Mouse (Mus musculus) cerebellum, adult 11 months (tissue): ENCODE measurements around the gene Klhl5.
A peak's percentile ranks its signal among the peaks of the same experiment; 100 is the strongest.
"Not testable (repeated sequence)": the region's sequence is repeated elsewhere in the genome, so short reads cannot be mapped to it uniquely, and the experiment has no call there.

Experiments used
- DNase-seq: peaks from one replicate; pipeline ENCODE4 v3.0.0; 2022

The Klhl5 gene

DNA sequence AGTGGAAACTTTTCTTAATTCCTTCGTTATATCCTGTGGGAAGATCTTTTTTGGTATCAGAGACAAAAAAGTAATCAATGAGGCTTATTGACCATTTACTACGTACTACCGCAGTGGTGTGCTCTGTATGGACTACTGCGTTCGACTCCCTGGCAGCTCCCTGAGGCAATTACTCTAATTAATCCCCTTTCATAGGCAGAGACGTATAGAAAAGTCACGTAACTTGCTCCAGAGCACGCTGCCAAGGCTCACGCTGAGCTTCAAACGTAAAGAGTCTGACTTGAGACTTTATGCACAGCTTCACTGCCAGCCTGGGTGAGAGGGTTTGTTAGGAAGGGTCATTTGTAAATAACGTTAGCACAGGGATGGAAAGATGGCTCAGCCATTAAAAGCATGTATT, 7.3 kb upstream of the Klhl5 start:
- no peak for DNase-seq

DNA sequence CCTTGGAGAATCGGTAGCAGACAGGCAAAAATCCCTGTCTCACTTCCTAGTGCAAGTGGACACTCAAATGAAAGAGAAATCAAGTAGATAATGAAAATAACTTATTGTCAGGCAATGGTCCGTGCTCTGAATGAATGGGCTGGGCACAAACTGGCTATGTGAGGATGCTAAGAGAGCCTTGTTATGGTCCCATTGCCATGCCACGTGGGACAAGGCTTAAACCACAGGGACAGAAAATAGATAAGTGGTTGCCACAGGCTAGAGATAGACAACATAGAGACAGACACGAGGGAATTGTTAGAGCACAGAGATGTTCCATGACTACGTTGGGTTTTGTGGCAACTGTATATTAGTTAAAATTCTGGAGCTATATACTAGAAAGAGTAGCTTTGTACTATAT, 6.1 kb upstream of the Klhl5 start:
- DNase-seq, result no peak

DNA sequence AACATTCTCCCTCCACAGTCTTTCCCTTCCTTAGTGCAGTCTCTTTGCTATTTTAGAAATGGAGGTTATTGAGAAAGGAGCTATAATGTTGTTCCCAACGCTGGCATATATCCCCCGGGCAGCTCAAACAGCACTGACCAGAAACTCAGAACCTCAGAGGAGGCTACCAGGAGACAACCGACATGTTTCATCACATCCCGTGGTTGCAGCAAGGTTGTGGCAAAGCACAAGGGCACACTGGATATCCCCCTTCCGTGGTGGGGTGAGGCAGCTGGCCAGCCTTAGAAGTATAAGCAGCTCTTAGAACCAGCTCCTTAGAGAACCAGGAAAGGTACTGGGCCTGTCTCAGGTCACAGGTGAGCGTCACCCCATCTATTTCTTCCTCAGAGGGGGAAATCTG, 5.7 kb upstream of the Klhl5 start:
- DNase-seq, result no peak

DNA sequence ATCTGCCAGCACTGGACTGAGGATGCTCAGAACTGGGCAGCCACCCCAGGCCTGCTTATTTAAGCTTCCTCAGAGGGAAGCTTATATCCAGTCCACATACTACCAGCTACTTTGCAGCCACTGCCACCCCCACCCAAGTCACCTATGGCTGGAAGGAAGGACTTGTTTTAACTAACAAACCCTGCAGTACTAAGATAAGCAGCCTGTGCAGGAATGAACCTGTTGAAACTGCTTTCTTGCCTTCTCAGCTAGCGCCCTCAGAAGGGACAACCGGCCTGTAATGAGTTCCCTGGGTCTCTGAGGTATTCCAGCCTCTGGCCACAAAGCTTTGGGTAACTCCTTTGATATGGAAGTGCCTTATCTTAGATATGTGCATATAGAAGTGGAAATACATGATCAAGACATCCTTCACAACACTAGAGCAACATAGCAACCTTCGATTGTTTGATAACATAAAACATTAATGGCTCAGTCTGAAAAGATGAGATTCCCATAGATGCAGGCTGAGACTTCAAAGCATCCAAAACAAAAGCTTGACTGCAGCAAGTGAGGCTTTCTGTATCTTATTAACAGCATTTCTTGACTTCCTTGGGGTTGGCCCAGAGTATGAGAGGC, 5.2 kb upstream of the Klhl5 start:
- DNase-seq, result no peak

DNA sequence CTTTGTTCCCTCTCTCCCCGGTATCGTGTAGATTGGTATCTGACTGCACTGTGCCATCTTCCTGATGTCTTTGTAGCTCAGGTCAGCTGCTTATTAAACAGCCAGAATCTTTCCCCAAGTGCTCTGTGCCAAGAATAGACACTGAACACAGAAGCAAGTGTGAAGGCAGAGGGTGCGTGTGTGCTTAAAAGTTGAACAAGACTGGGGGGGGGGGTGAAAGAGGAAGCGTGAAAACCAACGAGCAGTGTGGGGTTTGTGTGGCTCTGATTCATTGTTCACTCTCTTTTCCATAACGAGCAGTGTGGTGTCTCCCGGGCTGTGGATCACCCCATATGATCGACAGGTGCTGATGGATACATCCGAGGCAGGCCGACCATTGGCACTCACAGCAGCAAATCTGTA, 4.7 kb upstream of the Klhl5 start:
- DNase-seq, result no peak

DNA sequence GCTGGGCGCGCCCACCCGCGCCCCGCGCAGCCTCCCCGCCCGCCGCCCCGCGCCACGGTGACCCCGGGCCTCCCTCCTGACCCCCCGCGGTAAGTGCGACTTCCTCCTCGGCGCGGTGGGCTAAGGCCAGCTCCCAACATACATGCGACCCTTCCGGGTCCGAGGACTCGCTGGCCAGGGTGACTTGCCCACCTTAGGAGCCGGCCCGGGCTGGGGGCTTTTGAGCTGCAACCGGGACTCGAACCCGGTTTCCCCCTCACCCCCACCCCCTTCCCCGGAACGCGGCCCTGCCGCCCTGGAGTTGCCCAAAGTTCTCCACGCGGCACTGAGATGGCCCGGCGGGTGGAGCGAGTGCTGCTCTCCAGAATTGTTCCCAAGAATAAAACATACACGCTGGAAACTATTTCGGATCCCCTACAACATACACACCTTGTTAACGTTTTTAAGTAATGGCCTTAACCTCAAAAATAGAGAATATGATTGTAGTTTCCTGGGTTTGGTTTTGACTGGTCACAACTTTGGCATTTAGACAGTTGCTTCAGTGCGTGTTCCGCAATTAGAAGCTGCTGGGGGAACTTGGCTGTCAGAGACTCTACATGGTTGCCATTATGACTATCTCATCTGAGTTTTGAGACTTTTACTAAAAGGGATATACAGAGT, 564 bp downstream of the Klhl5 start:
- DNase-seq, result no peak

DNA sequence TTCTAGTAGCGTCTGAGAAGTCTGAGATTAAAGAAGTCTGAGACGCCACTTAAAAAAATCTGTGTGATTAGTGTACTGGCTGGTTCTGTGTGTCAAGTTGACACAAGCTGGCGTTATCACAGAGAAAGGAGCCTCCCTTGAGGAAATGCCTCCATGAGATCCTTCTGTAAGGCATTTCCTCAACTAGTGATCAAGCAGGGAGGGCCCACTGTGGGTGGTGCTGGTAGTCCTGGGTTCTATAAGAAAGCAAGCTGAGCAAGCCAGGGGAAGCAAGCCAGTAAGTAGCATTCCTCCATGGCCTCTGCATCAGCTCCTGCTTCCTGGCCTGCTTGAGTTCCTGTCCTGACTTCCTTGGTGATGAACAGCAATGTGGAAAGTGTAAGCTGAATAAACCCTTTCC, 4.9 kb downstream of the Klhl5 start:
- DNase-seq, result not testable (repeated sequence)

DNA sequence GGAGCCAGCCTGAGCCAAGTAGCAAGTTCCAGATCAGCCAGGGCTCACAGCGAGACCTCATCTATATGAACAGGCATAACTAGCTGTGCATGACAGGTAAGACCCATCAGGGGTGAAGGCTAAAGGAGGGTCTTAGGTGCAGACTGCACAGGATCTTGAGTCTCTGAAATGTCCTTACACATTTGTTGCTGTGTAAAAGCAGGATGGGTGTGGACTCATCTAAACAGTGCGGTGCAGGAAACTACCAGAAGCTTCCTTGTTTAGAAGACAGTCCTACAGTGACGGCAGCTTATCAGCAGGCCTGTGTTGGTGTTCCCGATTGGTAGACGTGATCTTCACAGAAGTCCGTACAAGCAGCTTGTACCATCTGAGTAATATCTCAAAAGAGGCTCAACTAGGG, 6.0 kb downstream of the Klhl5 start:
- DNase-seq, result no peak

DNA sequence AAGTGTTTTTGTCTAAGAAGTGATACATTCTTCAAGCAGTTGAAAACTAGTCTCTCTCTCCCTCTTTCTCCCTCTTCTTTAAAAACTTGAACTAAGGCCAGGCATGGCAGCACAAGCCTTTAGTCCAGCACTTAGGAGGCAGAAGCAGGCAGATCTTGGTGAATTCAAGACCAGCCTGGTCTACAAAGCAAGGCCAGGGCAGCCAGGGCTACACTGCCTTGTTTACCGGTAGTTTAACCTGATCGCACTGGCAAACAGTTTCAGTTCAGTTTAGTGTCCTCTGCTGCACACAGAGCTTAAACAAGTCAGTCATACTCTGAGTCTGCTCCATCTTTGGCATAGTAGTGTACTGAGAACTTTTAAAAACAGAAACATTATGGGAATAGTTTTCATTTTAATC, 9.4 kb downstream of the Klhl5 start:
- no peak for DNase-seq

DNA sequence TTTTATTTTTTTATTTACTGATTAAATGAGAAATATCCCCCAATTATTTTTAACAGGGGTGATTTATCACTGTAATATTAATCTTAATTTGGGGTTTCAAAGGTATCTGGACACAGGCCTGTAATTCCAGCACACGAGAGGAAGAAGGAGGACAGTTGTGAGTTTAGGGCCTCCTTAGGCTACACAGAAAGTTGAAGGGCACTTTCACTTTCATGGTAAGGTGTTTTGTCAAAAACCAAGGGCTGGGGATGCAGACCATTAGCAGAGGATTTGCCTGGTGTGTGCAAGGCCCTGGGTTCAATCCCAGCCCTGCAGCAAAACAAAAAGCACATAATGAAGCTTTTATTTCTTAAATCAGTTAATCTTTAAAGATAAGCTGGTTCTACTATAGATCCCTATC, 12.2 kb downstream of the Klhl5 start:
- no peak for DNase-seq

DNA sequence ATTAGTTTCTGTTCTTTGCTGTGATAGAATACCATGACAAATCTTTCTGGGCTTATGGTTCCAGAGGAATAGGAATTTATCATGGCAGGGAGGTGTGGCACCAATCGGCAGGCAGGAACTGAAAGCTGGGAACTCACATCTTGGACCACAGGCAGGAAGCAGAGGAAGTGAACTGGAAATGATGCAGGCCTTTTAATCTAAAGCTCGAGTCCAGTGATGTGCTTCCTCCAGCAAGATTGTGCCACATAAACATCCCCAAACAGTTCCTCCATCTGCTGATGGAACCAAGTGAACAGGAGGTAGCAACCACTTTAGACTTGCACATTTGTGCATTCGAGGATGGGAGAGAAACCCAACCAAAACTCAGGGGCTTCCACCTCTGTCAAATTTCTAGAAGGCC, 12.6 kb downstream of the Klhl5 start:
- no peak for DNase-seq

DNA sequence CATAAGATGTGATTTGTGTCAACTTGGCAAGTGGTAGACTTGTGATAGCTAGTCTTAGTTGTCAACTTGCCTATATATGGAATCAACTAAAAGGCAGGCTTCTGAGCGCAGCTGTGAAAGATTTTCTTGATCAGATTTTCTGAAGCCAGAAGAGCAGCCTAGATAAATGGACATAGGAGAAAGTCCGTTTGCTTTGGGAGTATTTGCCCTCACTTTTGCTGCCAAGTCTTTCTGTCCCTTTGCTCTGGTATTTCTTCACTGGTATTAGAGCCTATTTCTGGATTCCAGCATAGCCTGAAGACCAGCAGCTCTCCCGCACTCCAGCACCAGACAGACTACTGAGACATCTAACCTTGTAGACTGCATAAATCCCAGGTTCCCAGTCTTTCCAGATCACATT, 15.3 kb downstream of the Klhl5 start:
- DNase-seq, result no peak

DNA sequence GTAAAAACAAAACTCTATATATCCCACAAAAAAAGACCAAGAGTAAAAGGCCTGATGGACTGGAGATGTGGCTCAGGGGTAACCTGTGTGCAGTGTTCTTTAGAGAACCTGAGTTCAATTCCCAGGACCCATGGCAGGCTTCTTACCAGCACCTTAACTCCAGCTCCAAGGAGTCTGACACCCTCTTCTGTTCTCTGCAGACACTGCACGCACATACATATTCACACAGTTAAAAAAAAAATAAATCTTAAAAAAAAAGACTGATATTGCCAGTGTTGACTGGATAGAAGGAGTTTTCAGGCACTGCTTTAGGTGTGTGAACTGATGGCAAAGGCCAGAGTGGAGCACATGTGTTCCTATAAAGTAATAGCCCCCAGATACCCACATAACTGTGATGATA, 18.8 kb downstream of the Klhl5 start:
- no peak for DNase-seq

DNA sequence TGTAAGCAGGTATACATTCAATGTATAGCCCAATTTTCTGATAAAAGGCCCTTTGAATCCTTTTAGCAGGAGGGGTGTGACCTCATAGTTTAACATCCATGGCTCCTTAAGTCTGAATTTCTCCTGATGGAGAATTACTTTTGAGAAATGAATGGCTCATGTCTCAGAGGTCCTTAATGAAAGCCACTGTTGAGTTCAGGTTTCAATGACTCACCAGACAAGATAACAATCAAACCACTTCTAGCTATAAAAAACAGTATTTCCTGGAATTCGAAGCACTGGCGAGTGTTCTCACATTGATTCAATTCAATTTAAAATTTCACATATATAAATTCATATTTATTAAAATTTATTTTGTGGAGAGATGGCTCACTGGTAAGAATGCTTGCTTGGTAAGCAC, 21.1 kb downstream of the Klhl5 start:
- no peak for DNase-seq

DNA sequence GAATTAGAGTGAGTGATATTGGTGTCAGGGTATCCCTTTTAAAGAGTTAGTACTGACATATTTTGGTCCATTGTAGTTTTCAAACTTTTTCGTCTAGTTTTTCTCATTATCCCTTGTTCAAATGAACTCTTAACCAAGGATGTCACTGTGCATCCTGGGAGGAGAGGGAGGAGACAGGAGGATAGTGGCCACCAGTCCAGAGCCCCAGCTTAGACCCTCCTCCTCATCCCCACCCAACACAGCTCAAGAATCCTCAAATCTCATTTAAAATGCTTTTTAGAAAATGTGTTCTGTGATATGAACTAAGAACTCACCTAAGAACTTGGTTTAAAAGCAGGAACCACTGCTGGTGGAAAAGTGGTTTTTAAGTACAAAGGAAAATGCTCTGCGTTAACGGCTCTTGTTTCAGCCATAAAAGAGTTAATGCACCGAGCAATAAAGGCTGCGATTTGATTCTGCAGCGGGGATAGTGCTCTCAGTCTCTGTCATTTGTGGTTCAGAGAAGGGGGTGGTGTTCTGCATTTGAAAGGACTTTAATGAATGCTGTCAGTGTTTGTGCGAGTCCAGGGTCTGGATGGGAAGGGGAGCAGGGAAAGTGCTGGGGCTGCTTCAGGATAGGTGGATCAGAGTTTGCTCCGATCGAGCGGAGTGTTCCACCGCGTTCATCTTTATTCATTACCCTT, 23.3 kb downstream of the Klhl5 start:
- no peak for DNase-seq

DNA sequence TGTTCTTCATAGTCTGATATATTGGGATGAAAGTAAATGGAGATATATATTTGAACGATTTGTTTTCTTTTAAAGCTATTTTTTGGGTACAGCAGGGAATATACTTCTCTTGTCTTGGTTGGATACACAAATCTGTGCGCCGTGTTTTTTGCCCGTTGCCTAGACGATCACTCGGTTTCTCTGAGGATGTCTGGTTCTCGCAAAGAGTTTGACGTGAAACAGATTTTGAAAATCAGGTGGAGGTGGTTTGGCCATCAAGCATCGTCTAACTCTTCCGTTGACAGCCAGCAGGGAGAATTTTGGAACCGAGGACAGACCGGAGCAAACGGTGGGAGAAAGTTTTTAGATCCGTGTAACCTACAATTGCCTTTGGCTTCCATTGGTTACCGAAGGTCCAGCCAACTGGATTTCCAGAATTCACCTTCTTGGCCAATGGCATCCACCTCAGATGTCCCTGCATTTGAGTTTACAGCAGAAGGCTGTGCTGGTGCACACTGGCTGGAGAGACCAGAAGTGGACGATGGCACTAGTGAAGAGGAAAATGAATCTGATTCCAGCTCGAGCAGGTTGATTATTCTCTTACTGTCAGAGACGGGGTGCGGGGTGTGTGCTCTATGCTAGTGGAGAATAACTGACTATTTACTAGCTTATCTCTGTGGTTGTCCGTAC, 24.0 kb downstream of the Klhl5 start:
- peak; percentile 28 for DNase-seq

DNA sequence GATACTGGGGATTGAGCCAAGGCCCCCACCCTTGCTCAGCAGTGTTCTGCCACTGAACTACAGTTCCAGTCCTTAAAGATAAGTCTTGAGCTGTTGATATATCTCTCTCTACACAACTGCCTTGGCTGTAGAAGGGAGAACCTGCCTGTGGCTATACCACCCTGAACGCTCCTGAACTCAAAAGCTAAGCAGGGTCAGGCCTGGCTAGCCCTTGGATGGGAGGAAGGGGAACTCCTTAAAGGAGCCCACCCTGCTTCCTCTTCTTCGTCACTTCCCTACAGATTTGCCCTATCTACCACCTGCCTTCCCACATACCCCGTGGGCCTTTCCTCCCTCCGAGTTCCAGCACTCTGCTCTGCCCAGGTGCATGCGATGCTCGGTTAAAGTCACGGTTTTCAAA, 28.8 kb downstream of the Klhl5 start:
- DNase-seq, result no peak

DNA sequence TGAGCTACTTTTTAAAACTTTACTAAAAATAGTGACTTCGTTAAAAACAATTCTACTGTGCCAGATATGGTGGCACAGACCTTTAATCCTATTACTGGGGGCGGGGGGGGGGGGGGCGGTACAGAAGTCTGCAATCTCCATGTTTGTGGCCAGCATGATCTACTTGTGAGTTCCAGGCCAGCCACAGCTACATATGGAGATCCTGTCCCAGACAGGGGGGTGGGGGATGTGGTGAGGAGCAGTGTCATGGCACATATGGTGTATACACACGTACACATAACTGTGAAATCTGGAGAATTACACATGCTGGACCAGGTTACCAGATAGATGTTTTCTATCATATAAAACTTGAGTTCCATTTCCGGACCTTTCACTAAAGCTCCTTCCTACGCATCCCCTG, 29.7 kb downstream of the Klhl5 start:
- DNase-seq, result no peak

DNA sequence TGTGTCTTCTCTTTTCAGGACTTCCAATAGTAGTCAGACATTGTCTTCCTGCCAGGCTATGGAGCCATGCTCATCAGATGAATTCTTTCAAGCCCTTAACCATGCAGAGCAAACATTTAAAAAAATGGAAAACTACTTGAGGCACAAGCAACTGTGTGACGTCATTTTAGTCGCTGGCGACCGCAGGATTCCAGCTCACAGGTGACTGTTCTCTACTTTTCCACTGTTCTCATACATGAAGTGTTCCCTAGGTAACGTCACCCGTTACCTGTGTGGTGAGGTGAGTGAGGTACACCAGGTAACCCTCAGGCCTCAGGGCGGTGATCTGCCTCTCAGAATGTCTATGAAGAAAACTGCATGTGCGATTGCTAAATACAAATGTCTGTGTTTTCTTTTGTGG, 33.9 kb downstream of the Klhl5 start:
- DNase-seq, result no peak

DNA sequence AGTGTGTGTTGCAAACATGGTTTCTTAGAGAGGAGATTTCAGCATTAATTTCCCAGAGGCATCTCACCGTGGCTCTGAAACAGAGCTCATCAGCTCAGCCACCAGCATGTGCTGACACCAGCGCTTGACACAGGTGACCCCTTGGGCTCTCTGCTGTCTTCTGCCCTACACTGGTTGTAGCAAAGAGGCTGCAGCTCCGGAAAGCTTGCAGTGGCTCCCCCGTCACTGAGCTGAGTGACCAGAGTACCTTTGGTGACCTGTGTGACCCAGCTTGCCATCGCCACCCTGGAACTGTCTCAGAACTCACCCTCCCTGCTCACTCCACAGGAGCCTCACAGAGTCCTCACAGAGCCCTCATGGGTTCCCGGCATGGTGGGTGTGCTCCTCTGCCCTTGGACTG, 34.9 kb downstream of the Klhl5 start:
- no peak for DNase-seq

DNA sequence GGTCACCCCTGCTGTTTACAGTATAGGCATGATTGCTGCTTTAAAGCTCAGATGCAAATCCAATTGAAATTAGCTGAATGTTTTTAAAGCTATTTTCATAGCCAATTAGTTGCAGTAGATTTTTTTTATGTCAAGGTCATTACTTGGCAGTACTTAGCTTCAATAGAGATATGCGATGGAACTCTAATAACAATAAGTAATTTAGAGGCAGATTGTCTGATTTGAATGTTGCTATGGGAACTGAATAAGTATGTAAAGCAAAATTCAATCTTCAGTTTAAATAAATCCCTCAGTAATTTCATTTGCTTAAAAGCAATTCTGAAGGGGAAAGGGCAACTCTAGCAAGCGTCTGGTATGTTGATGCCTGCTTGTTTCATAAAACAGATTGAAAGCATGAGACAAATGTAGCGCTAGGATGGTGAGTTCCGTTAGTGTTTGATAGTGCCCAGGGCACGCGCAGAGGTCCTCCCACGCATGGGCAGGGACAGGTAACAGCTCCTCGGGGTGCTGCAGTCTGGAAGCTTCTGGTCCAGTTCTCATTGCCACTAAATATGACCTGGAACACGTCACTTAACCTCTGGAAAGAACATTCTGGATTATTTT, 38.3 kb downstream of the Klhl5 start:
- no peak for DNase-seq

DNA sequence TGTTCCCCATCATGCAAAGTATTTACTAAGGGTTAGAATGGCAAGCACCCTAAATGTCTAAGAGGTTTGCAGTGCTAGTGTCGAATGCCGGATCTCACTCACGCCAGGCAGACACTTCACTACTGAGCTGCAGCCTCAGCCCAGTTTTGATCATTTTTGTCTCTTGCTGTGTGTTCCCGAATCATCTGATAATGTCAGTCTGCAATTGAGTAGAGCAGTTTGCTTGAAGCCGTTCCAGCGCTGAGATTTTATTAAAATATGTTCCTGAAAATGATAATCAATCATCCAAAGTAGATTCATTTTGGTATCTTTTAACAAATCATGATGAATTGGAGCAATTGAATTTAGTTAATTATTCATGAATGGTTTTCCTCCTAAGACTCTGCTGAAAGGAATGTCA, 39.4 kb downstream of the Klhl5 start:
- DNase-seq, result no peak

DNA sequence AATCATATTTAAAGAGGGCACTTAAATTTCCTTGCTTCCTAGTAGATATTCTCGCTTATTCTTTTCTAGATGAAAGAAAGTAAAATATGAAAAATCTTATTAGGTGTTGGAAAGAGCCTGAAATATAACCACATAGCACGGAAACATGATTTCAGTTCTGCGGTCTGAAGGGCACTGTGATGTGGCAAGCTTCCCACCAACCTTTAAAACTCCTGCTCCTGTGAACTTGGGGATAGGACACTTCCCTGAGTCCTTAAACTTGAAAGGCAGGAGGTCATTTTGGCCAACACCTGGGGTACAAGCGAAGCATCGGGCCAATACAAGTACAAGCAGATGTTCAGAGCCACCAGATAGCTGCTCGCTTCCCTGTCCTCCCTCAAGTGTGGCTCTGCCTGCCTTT, 42.4 kb downstream of the Klhl5 start:
- DNase-seq, result no peak
